In the genomic region with DNA sequence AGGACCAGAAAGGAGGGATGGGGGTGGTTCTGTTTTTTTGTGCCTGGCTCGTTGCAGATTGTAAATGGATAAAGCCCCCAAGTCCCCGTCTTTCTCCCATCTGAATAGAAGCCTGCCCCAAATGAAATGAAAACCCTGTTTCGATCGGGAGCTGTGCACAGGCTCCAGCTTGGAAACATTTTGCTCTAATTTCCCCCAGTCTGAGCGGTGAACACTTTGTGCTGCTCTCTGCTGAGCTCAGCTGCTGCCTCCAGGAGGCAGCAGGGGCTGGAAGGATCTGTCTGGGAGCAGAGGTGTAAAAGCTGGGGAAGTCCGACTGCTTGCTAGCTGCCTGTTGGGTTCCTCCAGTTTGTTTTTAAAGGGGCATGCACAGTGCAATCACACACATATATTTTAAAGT, we compare ENCODE assay signal across 8 mouse cellular contexts. TPM values are rescaled to one million over a fixed set of nuclear protein-coding genes. Genes with fewer than 3 reads are reported as not detected.
DNase-seq lines count a peak whose midpoint lies in the region; ATAC-seq and TF ChIP-seq lines count a peak whose summit lies in the region.

No protein-coding gene starts in this region.

- TF ChIP-seq EP300 in liver, embryonic 14.5 days (IDR thresholded peaks at IDR 0.05; ENCODE audit: low read depth) = no peak

- peaks cover 8% of the 10 kb centered on the region for H3K36me3 ChIP-seq in heart, embryonic 12.5 days
- no peaks in the 10 kb centered on the region for H3K36me3 ChIP-seq in kidney, postnatal 0 days (ENCODE audit: insufficient read depth, low read length)
- H3K36me3 ChIP-seq in liver, embryonic 14.5 days (replicated peaks; ENCODE audit: control insufficient read depth, insufficient read depth, low read depth) = no peaks in the 10 kb centered on the region
- no peaks in the 10 kb centered on the region for H3K36me3 ChIP-seq in neural tube, embryonic 15.5 days

- peak; percentile 78 for TF ChIP-seq CTCF in kidney, postnatal 0 days (IDR thresholded peaks at IDR 0.05; ENCODE audit: low read depth)
- peak; percentile 52 for TF ChIP-seq CTCF in liver, embryonic 14.5 days (IDR thresholded peaks at IDR 0.05; ENCODE audit: low read depth)

- peaks cover 22% of the 10 kb centered on the region for H3K27me3 ChIP-seq in heart, embryonic 12.5 days (replicated peaks)
- H3K27me3 ChIP-seq in kidney, postnatal 0 days (ENCODE audit: insufficient read depth, low read length) = no peaks in the 10 kb centered on the region
- H3K27me3 ChIP-seq in liver, embryonic 14.5 days (ENCODE audit: control insufficient read depth, insufficient read depth, low read length) = peaks cover 53% of the 10 kb centered on the region
- peaks cover 8% of the 10 kb centered on the region; the same call in 1 of the 2 replicates for H3K27me3 ChIP-seq in neural tube, embryonic 15.5 days (replicated peaks)

- H3K4me3 ChIP-seq in heart, embryonic 12.5 days = peak overlapping the region; percentile 60
- H3K4me3 ChIP-seq in kidney, postnatal 0 days (replicated peaks; ENCODE audit: low read depth, low read length) = peak overlapping the region; percentile 58
- H3K4me3 ChIP-seq in liver, embryonic 14.5 days (ENCODE audit: insufficient read depth in 1 of 2, low read depth in 2 of 2, low read length in 2 of 2) = peak overlapping the region in 1 of 2 experiments; percentile 28; a peak in 1 of 4 replicates
- peak overlapping the region; percentile 49 for H3K4me3 ChIP-seq in neural tube, embryonic 15.5 days (replicated peaks)

- ATAC-seq in heart, embryonic 12.5 days (ENCODE audit: insufficient number of reproducible peaks, low FRiP score) = no peak
- ATAC-seq in kidney, postnatal 0 days (replicated peaks; ENCODE audit: low FRiP score, low read depth) = no peak
- ATAC-seq in liver, embryonic 14.5 days (ENCODE audit: insufficient read depth) = no peak
- ATAC-seq in neural tube, embryonic 15.5 days (ENCODE audit: low FRiP score) = peak; percentile 79

- H3K9ac ChIP-seq in heart, embryonic 12.5 days = peak overlapping the region; percentile 85
- H3K9ac ChIP-seq in kidney, postnatal 0 days (ENCODE audit: low read depth, low read length) = peak overlapping the region; percentile 65
- no peak overlapping the region for H3K9ac ChIP-seq in liver, embryonic 14.5 days (replicated peaks)
- H3K9ac ChIP-seq in neural tube, embryonic 15.5 days (replicated peaks) = peak overlapping the region; percentile 47

- peaks cover 49% of the 10 kb centered on the region for H3K4me1 ChIP-seq in heart, embryonic 12.5 days (replicated peaks)
- peaks cover 30% of the 10 kb centered on the region for H3K4me1 ChIP-seq in kidney, postnatal 0 days (replicated peaks; ENCODE audit: insufficient read depth, low read length)
- no peaks in the 10 kb centered on the region for H3K4me1 ChIP-seq in liver, embryonic 14.5 days (replicated peaks; ENCODE audit: control insufficient read depth in 2 of 2, insufficient read depth in 2 of 2, low read length in 1 of 2)
- peaks cover 72% of the 10 kb centered on the region for H3K4me1 ChIP-seq in neural tube, embryonic 15.5 days

- WGBS in heart, embryonic 12.5 days = 4% methylated on average over 6 of the region's 6 CpGs
- WGBS in kidney, postnatal 0 days = under 1% methylated on average over 6 of the region's 6 CpGs
- 14% methylated on average over 6 of the region's 6 CpGs for WGBS in liver, embryonic 14.5 days (ENCODE audit: insufficient replicate concordance)
- WGBS in neural tube, embryonic 15.5 days = under 1% methylated on average over 6 of the region's 6 CpGs

- H3K9me3 ChIP-seq in heart, embryonic 12.5 days (replicated peaks) = no peaks in the 10 kb centered on the region
- no peaks in the 10 kb centered on the region for H3K9me3 ChIP-seq in kidney, postnatal 0 days (replicated peaks; ENCODE audit: low read length)
- no peaks in the 10 kb centered on the region for H3K9me3 ChIP-seq in liver, embryonic 14.5 days (ENCODE audit: control insufficient read depth, low read length)
- H3K9me3 ChIP-seq in neural tube, embryonic 15.5 days (replicated peaks) = no peaks in the 10 kb centered on the region

- peak; percentile 56 to 68 for DNase-seq in cerebellum, postnatal 10 days
- no peak for DNase-seq in cerebellum, adult 9-10 months
- DNase-seq in embryo, embryonic 9.5 days (ENCODE audit: extremely low spot score) = peak; percentile 72
- peak; percentile 92 for DNase-seq in kidney, postnatal 0 days (ENCODE audit: low spot score)
- DNase-seq in liver, embryonic 14.5 days (ENCODE audit: low read depth in 3 of 3, low spot score in 3 of 3) = no peak
- DNase-seq in thymus, postnatal 36 days = no peak

- H3K27ac ChIP-seq in heart, embryonic 12.5 days (ENCODE audit: poor library complexity, severe bottlenecking) = peak overlapping the region; percentile 82
- peak overlapping the region; percentile 38 for H3K27ac ChIP-seq in kidney, postnatal 0 days
- no peak overlapping the region for H3K27ac ChIP-seq in liver, embryonic 14.5 days
- peak overlapping the region; percentile 67 for H3K27ac ChIP-seq in neural tube, embryonic 15.5 days (replicated peaks)

- H3K4me2 ChIP-seq in heart, embryonic 12.5 days = peak overlapping the region; percentile 66
- peak overlapping the region; percentile 60 for H3K4me2 ChIP-seq in kidney, postnatal 0 days (ENCODE audit: low read length)
- H3K4me2 ChIP-seq in liver, embryonic 14.5 days (ENCODE audit: low read depth) = no peak overlapping the region
- peak overlapping the region; percentile 63 for H3K4me2 ChIP-seq in neural tube, embryonic 15.5 days

RNA-seq across cellular contexts. Expression of gene Ackr3, which starts 1.4 kb away (rescaled TPM):
- polyA plus RNA-seq in heart, embryonic 12.5 days (2016; fragmentation: Nextera tagmentation; extraction: Ambion mirVana) = 49.4 and 52.2 TPM in 2 replicates
- 52.2 and 52.6 TPM in 2 replicates for polyA plus RNA-seq in kidney, postnatal 0 days (2015; fragmentation: Nextera tagmentation; extraction: Ambion mirVana)
- 3.3 and 3.7 TPM in 2 replicates for polyA plus RNA-seq in liver, embryonic 14.5 days (2012; rRNA removed)
- polyA plus RNA-seq in liver, embryonic 14.5 days (2014; fragmentation: Nextera tagmentation; extraction: Ambion mirVana) = 1.9 and 2.1 TPM in 2 replicates
- polyA plus RNA-seq in neural tube, embryonic 15.5 days (2015; fragmentation: Nextera tagmentation; extraction: Ambion mirVana) = 7.5 and 7.7 TPM in 2 replicates

RNA-seq across cellular contexts. Expression of gene Iqca, which starts 52.0 kb away (rescaled TPM):
- not detected in 2 replicates for polyA plus RNA-seq in heart, embryonic 12.5 days (2016; fragmentation: Nextera tagmentation; extraction: Ambion mirVana)
- 0.09 TPM in 1 of 2 replicates, not detected in the other for polyA plus RNA-seq in kidney, postnatal 0 days (2015; fragmentation: Nextera tagmentation; extraction: Ambion mirVana)
- 0.04 and 0.12 TPM in 2 replicates for polyA plus RNA-seq in liver, embryonic 14.5 days (2012; rRNA removed)
- polyA plus RNA-seq in liver, embryonic 14.5 days (2014; fragmentation: Nextera tagmentation; extraction: Ambion mirVana) = 0.28 and 0.29 TPM in 2 replicates
- 0.42 and 0.52 TPM in 2 replicates for polyA plus RNA-seq in neural tube, embryonic 15.5 days (2015; fragmentation: Nextera tagmentation; extraction: Ambion mirVana)

Comparison
In these comparisons a context has a peak if more than half of its experiments do, and no peak if none do; other contexts are left out.
1. DNase-seq: peak in cerebellum, postnatal 10 days (2 of 2), embryo, embryonic 9.5 days (single experiment) and kidney, postnatal 0 days (single experiment); none in cerebellum, adult 9-10 months (single experiment), liver, embryonic 14.5 days (0 of 3) and thymus, postnatal 36 days (0 of 2).